Mouse (Mus musculus) embryonic fibroblast, embryonic 13.5 days (primary cell): ENCODE data around the gene Brap. TPM values are rescaled to one million over a fixed set of nuclear protein-coding genes. Genes with fewer than 3 reads are reported as not detected.

Experiments
- H3K27ac ChIP-seq: 2 replicates; pipeline ENCODE4 v1.5.1; 2012; ENCODE audit warnings: low read length, control low read depth, inconsistent platforms; ENCODE audit not compliant: insufficient read depth
- H3K4me1 ChIP-seq: 2 replicates; pipeline ENCODE4 v1.6.1; 2011; ENCODE audit warnings: low read length; ENCODE audit not compliant: control insufficient read depth, insufficient read depth
- H3K4me3 ChIP-seq: 2 replicates; pipeline ENCODE4 v1.5.1; 2011; ENCODE audit warnings: mild to moderate bottlenecking, control low read depth, low read length; ENCODE audit not compliant: insufficient read depth
- CTCF ChIP-seq: IDR thresholded peaks from 2 replicates; pipeline ENCODE4 v1.5.1; 2011; ENCODE audit warnings: mild to moderate bottlenecking, control low read depth, low read length, moderate library complexity, borderline replicate concordance; ENCODE audit not compliant: insufficient read depth
- POLR2A ChIP-seq: IDR thresholded peaks from 2 replicates; pipeline ENCODE4 v1.6.1; 2011; ENCODE audit warnings: low read depth, mild to moderate bottlenecking, control low read depth, low read length, moderate library complexity
- polyA plus RNA-seq: library from polyadenylated mRNA; stranded (reverse); fragments of >200 nt; gene quantifications from 2 replicates; pipeline ENCODE4 v1.2.4, GENCODE M21; 2011; ENCODE audit warnings: low read depth; ENCODE audit not compliant: missing spikeins, insufficient read length

The Brap gene
- polyA plus RNA-seq, 1 experiment = 46.3 TPM

GRCm38 (mm10) chr5:121712232-121712933, 52.0 kb downstream of the Brap start:
- TF ChIP-seq POLR2A = no peak
- no peak for TF ChIP-seq CTCF
- Histone ChIP-seq H3K4me1 (peaks cover 13% of the 10 kb centered on the region), H3K27ac (peak overlapping the region; percentile 90), H3K4me3 (peak overlapping the region; percentile 89)

GRCm38 (mm10) chr5:121712934-121713538, 52.7 kb downstream of the Brap start:
- H3K27ac ChIP-seq = peak overlapping the region; percentile 90
- H3K4me1 ChIP-seq = peaks cover 13% of the 10 kb centered on the region
- peak; percentile 36; the same call in 1 of the 2 replicates for TF ChIP-seq POLR2A
- no peak for TF ChIP-seq CTCF
- peak overlapping the region; percentile 89 for H3K4me3 ChIP-seq

GRCm38 (mm10) chr5:121714331-121714730, 54.0 kb downstream of the Brap start:
- Histone ChIP-seq H3K4me1 (peaks cover 15% of the 10 kb centered on the region), H3K27ac (no peak overlapping the region), H3K4me3 (0 out of 2 replicates have a peak overlapping the region, but pooled peaks have one; percentile 33)
- TF ChIP-seq POLR2A (no peak), CTCF (no peak)

GRCm38 (mm10) chr5:121714928-121715327, 54.6 kb downstream of the Brap start:
- Histone ChIP-seq H3K4me3 (no peak overlapping the region), H3K27ac (no peak overlapping the region), H3K4me1 (peaks cover 15% of the 10 kb centered on the region)
- TF ChIP-seq POLR2A = no peak
- no peak for TF ChIP-seq CTCF

- no peak overlapping the region for H3K27ac ChIP-seq
- H3K4me3 ChIP-seq = no peak overlapping the region
- no peak for TF ChIP-seq CTCF
- TF ChIP-seq POLR2A = no peak
- H3K4me1 ChIP-seq = peaks cover 23% of the 10 kb centered on the region
Observed at GRCm38 (mm10) chr5:121718462-121718861, 58.1 kb downstream of the Brap start.

GRCm38 (mm10) chr5:121720888-121721585, 60.7 kb downstream of the Brap start:
- peaks cover 13% of the 10 kb centered on the region for H3K4me1 ChIP-seq
- H3K27ac ChIP-seq = no peak overlapping the region; the same call in 1 of the 2 replicates
- no peak overlapping the region for H3K4me3 ChIP-seq
- TF ChIP-seq CTCF = no peak
- TF ChIP-seq POLR2A = no peak

- Histone ChIP-seq H3K4me3 (no peak overlapping the region), H3K4me1 (peaks cover 13% of the 10 kb centered on the region), H3K27ac (no peak overlapping the region; the same call in 1 of the 2 replicates)
- TF ChIP-seq POLR2A (no peak), CTCF (no peak)
Observed at GRCm38 (mm10) chr5:121721841-121722240, 61.5 kb downstream of the Brap start.

GRCm38 (mm10) chr5:121724678-121725077, 64.3 kb downstream of the Brap start:
- H3K4me3 ChIP-seq = no peak overlapping the region
- peaks cover 10% of the 10 kb centered on the region for H3K4me1 ChIP-seq
- H3K27ac ChIP-seq = no peak overlapping the region
- TF ChIP-seq POLR2A (no peak), CTCF (no peak)

GRCm38 (mm10) chr5:121730057-121730456, 69.7 kb downstream of the Brap start:
- TF ChIP-seq CTCF (no peak), POLR2A (no peak)
- Histone ChIP-seq H3K27ac (no peak overlapping the region), H3K4me1 (no peaks in the 10 kb centered on the region), H3K4me3 (no peak overlapping the region)
